Mouse (Mus musculus): ENCODE results near the gene Apof. TPM values are rescaled to one million over a fixed set of nuclear protein-coding genes. Genes with fewer than 3 reads are reported as not detected.

Gene Apof
- total and polyA plus RNA-seq, 3 experiments, result not detected

- no peak overlapping the region for H3K27ac ChIP-seq (ENCODE audit: control insufficient read depth, low read depth, low read length)
- H3K9me3 ChIP-seq (replicated peaks; ENCODE audit: insufficient read depth, low read length), result no peaks in the 10 kb centered on the region
- TF ChIP-seq SIN3A (IDR thresholded peaks at IDR 0.05; ENCODE audit: low read length), result no peak
- TF ChIP-seq KAT2A (conservative IDR thresholded peaks at IDR 0.05; ENCODE audit: low read depth, low read length), result no peak
- no peak for TF ChIP-seq RAD21 (IDR thresholded peaks at IDR 0.05; ENCODE audit: low read depth, low read length)
- no peak for TF ChIP-seq ZKSCAN1 (IDR thresholded peaks at IDR 0.05; ENCODE audit: low read depth, low read length)
- TF ChIP-seq EP300 (IDR thresholded peaks at IDR 0.05; ENCODE audit: low read depth in 1 of 2, low read length in 2 of 2), result no peak
- no peak for TF ChIP-seq POLR2AphosphoS2 (IDR thresholded peaks at IDR 0.05; ENCODE audit: low read length)
- no peak for TF ChIP-seq HCFC1 (IDR thresholded peaks at IDR 0.05; ENCODE audit: low read depth, low read length)
- TF ChIP-seq POLR2AphosphoS5 (IDR thresholded peaks at IDR 0.05; ENCODE audit: borderline replicate concordance, low read depth, low read length), result no peak
- no peak for TF ChIP-seq RCOR1 (IDR thresholded peaks at IDR 0.05; ENCODE audit: low read depth, low read length)
- no peak for TF ChIP-seq ELF1 (IDR thresholded peaks at IDR 0.05; ENCODE audit: low read depth, low read length)
- peaks cover 0 to 34% of the 10 kb centered on the region in 2 experiments; a peak in 2 of 4 replicates for H3K36me3 ChIP-seq (ENCODE audit: control insufficient read depth in 1 of 2, insufficient read depth in 2 of 2, low read length in 2 of 2)
- DNase-seq (ENCODE audit: low read depth, low spot score), result no peak
- no peak overlapping the region for H3K4me3 ChIP-seq (ENCODE audit: control insufficient read depth in 1 of 2, insufficient read depth in 1 of 2, low read depth in 2 of 2, low read length in 2 of 2)
- H3K79me2 ChIP-seq (ENCODE audit: control insufficient read depth, insufficient read depth, low read length, poor library complexity), result peaks cover 17% of the 10 kb centered on the region
- H3K4me1 ChIP-seq (ENCODE audit: control insufficient read depth in 1 of 2, insufficient read depth in 2 of 2, low read length in 2 of 2), result peaks cover 23 to 30% of the 10 kb centered on the region in 2 experiments
- no peaks in the 10 kb centered on the region for H3K27me3 ChIP-seq (ENCODE audit: control insufficient read depth in 1 of 2, insufficient read depth in 2 of 2, low read length in 2 of 2)
- no peak overlapping the region for H3K9ac ChIP-seq (ENCODE audit: control insufficient read depth, low read depth, low read length, poor library complexity, severe bottlenecking)
These were observed 32.1 kb upstream of the Apof start for GRCm38 (mm10) chr10:128236321-128236720.

- Histone ChIP-seq H3K4me1 (ENCODE audit: control insufficient read depth in 1 of 2, insufficient read depth in 2 of 2, low read length in 2 of 2) (peaks cover 22 to 30% of the 10 kb centered on the region in 2 experiments), H3K9me3 (replicated peaks; ENCODE audit: insufficient read depth, low read length) (no peaks in the 10 kb centered on the region), H3K36me3 (ENCODE audit: control insufficient read depth in 1 of 2, insufficient read depth in 2 of 2, low read length in 2 of 2) (peaks cover 2 to 32% of the 10 kb centered on the region in 2 experiments; a peak in 3 of 4 replicates), H3K9ac (ENCODE audit: control insufficient read depth, low read depth, low read length, poor library complexity, severe bottlenecking) (no peak overlapping the region; the same call in 1 of the 2 replicates), H3K79me2 (ENCODE audit: control insufficient read depth, insufficient read depth, low read length, poor library complexity) (peaks cover 8% of the 10 kb centered on the region; the same call in 1 of the 2 replicates), H3K27me3 (ENCODE audit: control insufficient read depth in 1 of 2, insufficient read depth in 2 of 2, low read length in 2 of 2) (no peaks in the 10 kb centered on the region), H3K27ac (ENCODE audit: control insufficient read depth, low read depth, low read length) (peak overlapping the region; percentile 22; the same call in 1 of the 2 replicates), H3K4me3 (ENCODE audit: control insufficient read depth in 1 of 2, insufficient read depth in 1 of 2, low read depth in 2 of 2, low read length in 2 of 2) (no peak overlapping the region)
- peak; percentile 63 for TF ChIP-seq ETS1 (IDR thresholded peaks at IDR 0.05; ENCODE audit: low read depth, low read length)
- no peak for TF ChIP-seq RAD21 (IDR thresholded peaks at IDR 0.05; ENCODE audit: low read depth, low read length)
- no peak for TF ChIP-seq SMC3 (IDR thresholded peaks at IDR 0.05; ENCODE audit: low read depth, low read length)
- TF ChIP-seq MXI1 (IDR thresholded peaks at IDR 0.05; ENCODE audit: low read depth, low read length), result no peak
- no peak for TF ChIP-seq KAT2A (conservative IDR thresholded peaks at IDR 0.05; ENCODE audit: low read depth, low read length)
- TF ChIP-seq POLR2AphosphoS5 (IDR thresholded peaks at IDR 0.05; ENCODE audit: borderline replicate concordance, low read depth, low read length), result no peak
- 0 out of 2 replicates have a peak, but pooled peaks have one; percentile 8 for TF ChIP-seq RCOR1 (IDR thresholded peaks at IDR 0.05; ENCODE audit: low read depth, low read length)
- TF ChIP-seq CHD1 (IDR thresholded peaks at IDR 0.05; ENCODE audit: low read depth, low read length), result no peak
- TF ChIP-seq CTCF (IDR thresholded peaks at IDR 0.05 in 2 of 3, conservative IDR thresholded peaks at IDR 0.05 in 1 of 3; ENCODE audit: control insufficient read depth in 1 of 3, insufficient read depth in 1 of 3, low read depth in 2 of 3, low read length in 3 of 3, poor library complexity in 1 of 3, severe bottlenecking in 1 of 3), result no peak
- TF ChIP-seq TBP (IDR thresholded peaks at IDR 0.05; ENCODE audit: low read depth, low read length), result no peak
- TF ChIP-seq TCF12 (IDR thresholded peaks at IDR 0.05; ENCODE audit: low read depth, low read length), result 0 out of 2 replicates have a peak, but pooled peaks have one; percentile 29
- TF ChIP-seq E2F4 (IDR thresholded peaks at IDR 0.05; ENCODE audit: borderline replicate concordance, low read depth, low read length), result no peak
- TF ChIP-seq USF2 (IDR thresholded peaks at IDR 0.05; ENCODE audit: borderline replicate concordance in 1 of 2, insufficient read depth in 1 of 2, low read depth in 1 of 2, low read length in 2 of 2), result no peak
- no peak for TF ChIP-seq ZKSCAN1 (IDR thresholded peaks at IDR 0.05; ENCODE audit: low read depth, low read length)
- no peak for TF ChIP-seq HCFC1 (IDR thresholded peaks at IDR 0.05; ENCODE audit: low read depth, low read length)
- peak; percentile 30 to 36; a peak in 2 of 4 replicates for TF ChIP-seq EP300 (IDR thresholded peaks at IDR 0.05; ENCODE audit: low read depth in 1 of 2, low read length in 2 of 2)
- TF ChIP-seq MYB (IDR thresholded peaks at IDR 0.05; ENCODE audit: low read depth, low read length), result no peak
- TF ChIP-seq ELF1 (IDR thresholded peaks at IDR 0.05; ENCODE audit: low read depth, low read length), result no peak
- TF ChIP-seq NELFE (IDR thresholded peaks at IDR 0.05; ENCODE audit: low read depth, low read length), result no peak
- peak; percentile 65 for DNase-seq (ENCODE audit: low read depth, low spot score)
These were observed 30.5 kb upstream of the Apof start for GRCm38 (mm10) chr10:128237807-128238480.

Measured in MEL (cell line).